Comparison of ENCODE assay signal across 8 mouse cellular contexts in the genomic region with DNA sequence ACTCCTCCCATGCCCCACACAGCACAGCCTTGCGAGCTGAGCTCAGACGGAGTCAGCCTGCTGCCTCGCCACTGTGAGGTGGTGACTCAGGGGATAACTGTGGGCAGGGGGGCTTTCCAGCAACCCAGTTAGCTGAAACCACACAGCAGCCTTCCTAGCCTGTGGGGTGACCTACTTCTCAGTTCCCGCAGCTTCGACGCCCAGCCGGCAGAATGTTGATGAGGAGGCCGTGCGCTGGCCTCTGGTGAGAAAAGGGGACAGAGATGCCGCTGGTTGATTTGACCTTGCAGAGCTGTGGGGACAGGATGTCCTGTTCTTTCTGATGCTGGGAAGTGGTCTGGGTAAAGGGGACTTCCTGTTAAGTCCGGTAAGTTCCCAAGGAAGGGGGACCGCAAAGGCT.
DNase-seq lines count a peak whose midpoint lies in the region; ATAC-seq and TF ChIP-seq lines count a peak whose summit lies in the region.

No protein-coding gene starts in this region.

- no peak overlapping the region for H3K9ac ChIP-seq in liver, embryonic 16.5 days (ENCODE audit: low read depth, low read length)
- H3K9ac ChIP-seq in liver, embryonic 11.5 days (ENCODE audit: low read depth, low read length), result no peak overlapping the region
- H3K9ac ChIP-seq in embryonic facial prominence, embryonic 13.5 days, result peak overlapping the region; percentile 16; the same call in 1 of the 2 replicates
- no peak overlapping the region for H3K9ac ChIP-seq in liver, postnatal 0 days (replicated peaks)

- WGBS in liver, embryonic 16.5 days (ENCODE audit: insufficient replicate concordance), result 18% methylated on average over 12 of the region's 12 CpGs
- WGBS in liver, embryonic 11.5 days, result 26% methylated on average over 12 of the region's 12 CpGs
- 46% methylated on average over 12 of the region's 12 CpGs for WGBS in embryonic facial prominence, embryonic 13.5 days
- WGBS in liver, postnatal 0 days (ENCODE audit: insufficient replicate concordance), result 28% methylated on average over 12 of the region's 12 CpGs

- peak; percentile 95 for TF ChIP-seq EP300 in liver, postnatal 0 days (IDR thresholded peaks at IDR 0.05; ENCODE audit: low read depth)

- TF ChIP-seq CTCF in liver, postnatal 0 days (IDR thresholded peaks at IDR 0.05; ENCODE audit: low read depth), result no peak

- DNase-seq in adrenal gland, postnatal 14 days, result peak; percentile 57
- DNase-seq in adrenal gland, adult 18-20 months (ENCODE audit: low spot score in 2 of 2), result no peak
- DNase-seq in liver, embryonic 11.5 days (ENCODE audit: low spot score), result no peak
- peak; percentile 44 for DNase-seq in liver, postnatal 0 days
- no peak for DNase-seq in c-Kit-positive CD71-positive TER-119-positive erythroid progenitor cells, embryonic 14.5 days (ENCODE audit: low spot score)
- DNase-seq in kidney, postnatal 10 days, result no peak

- no peaks in the 10 kb centered on the region for H3K9me3 ChIP-seq in liver, embryonic 16.5 days (replicated peaks; ENCODE audit: control insufficient read depth, low read length)
- H3K9me3 ChIP-seq in liver, embryonic 11.5 days (ENCODE audit: control insufficient read depth, low read length), result no peaks in the 10 kb centered on the region
- H3K9me3 ChIP-seq in embryonic facial prominence, embryonic 13.5 days, result no peaks in the 10 kb centered on the region
- H3K9me3 ChIP-seq in liver, postnatal 0 days (ENCODE audit: low read length), result no peaks in the 10 kb centered on the region

- H3K4me3 ChIP-seq in liver, embryonic 16.5 days (ENCODE audit: low read depth, low read length), result no peak overlapping the region
- H3K4me3 ChIP-seq in liver, embryonic 11.5 days (ENCODE audit: low read depth, low read length), result no peak overlapping the region
- H3K4me3 ChIP-seq in embryonic facial prominence, embryonic 13.5 days, result no peak overlapping the region
- H3K4me3 ChIP-seq in liver, postnatal 0 days (ENCODE audit: low read depth, low read length), result no peak overlapping the region

- H3K4me2 ChIP-seq in liver, embryonic 16.5 days (ENCODE audit: low read depth, low read length), result no peak overlapping the region
- H3K4me2 ChIP-seq in liver, embryonic 11.5 days, result no peak overlapping the region
- no peak overlapping the region for H3K4me2 ChIP-seq in embryonic facial prominence, embryonic 13.5 days
- no peak overlapping the region for H3K4me2 ChIP-seq in liver, postnatal 0 days (ENCODE audit: low read depth, low read length)

- peak overlapping the region; percentile 14; the same call in 1 of the 2 replicates for H3K27ac ChIP-seq in liver, embryonic 16.5 days (ENCODE audit: low read length)
- H3K27ac ChIP-seq in liver, embryonic 11.5 days (ENCODE audit: low read depth, low read length), result no peak overlapping the region
- no peak overlapping the region for H3K27ac ChIP-seq in embryonic facial prominence, embryonic 13.5 days
- H3K27ac ChIP-seq in liver, postnatal 0 days (ENCODE audit: low read depth), result peak overlapping the region; percentile 64

- ATAC-seq in liver, embryonic 16.5 days (ENCODE audit: low read depth), result no peak
- ATAC-seq in liver, embryonic 11.5 days (replicated peaks; ENCODE audit: low FRiP score), result no peak
- ATAC-seq in embryonic facial prominence, embryonic 13.5 days (ENCODE audit: insufficient number of reproducible peaks, insufficient read depth, low FRiP score, low TSS enrichment, low read depth), result peak; percentile 52; the same call in 1 of the 2 replicates
- ATAC-seq in liver, postnatal 0 days, result peak; percentile 72

- no peaks in the 10 kb centered on the region for H3K36me3 ChIP-seq in liver, embryonic 16.5 days (ENCODE audit: control insufficient read depth, insufficient read depth)
- no peaks in the 10 kb centered on the region for H3K36me3 ChIP-seq in liver, embryonic 11.5 days (ENCODE audit: control insufficient read depth, insufficient read depth, low read length)
- H3K36me3 ChIP-seq in embryonic facial prominence, embryonic 13.5 days, result no peaks in the 10 kb centered on the region
- no peaks in the 10 kb centered on the region for H3K36me3 ChIP-seq in liver, postnatal 0 days (replicated peaks; ENCODE audit: insufficient read depth, low read length)

- no peaks in the 10 kb centered on the region for H3K27me3 ChIP-seq in liver, embryonic 16.5 days (ENCODE audit: control insufficient read depth, insufficient read depth, low read depth, low read length)
- H3K27me3 ChIP-seq in liver, embryonic 11.5 days (replicated peaks; ENCODE audit: control insufficient read depth, insufficient read depth, low read length), result no peaks in the 10 kb centered on the region; the same call in 1 of the 2 replicates
- H3K27me3 ChIP-seq in embryonic facial prominence, embryonic 13.5 days, result no peaks in the 10 kb centered on the region
- H3K27me3 ChIP-seq in liver, postnatal 0 days (ENCODE audit: insufficient read depth, low read length), result no peaks in the 10 kb centered on the region

- H3K4me1 ChIP-seq in liver, embryonic 16.5 days (ENCODE audit: control insufficient read depth, low read depth, low read length), result peaks cover 4% of the 10 kb centered on the region
- peaks cover 3% of the 10 kb centered on the region; the same call in 1 of the 2 replicates for H3K4me1 ChIP-seq in liver, embryonic 11.5 days (replicated peaks; ENCODE audit: control insufficient read depth, insufficient read depth, low read length)
- H3K4me1 ChIP-seq in embryonic facial prominence, embryonic 13.5 days, result peaks cover 18% of the 10 kb centered on the region
- H3K4me1 ChIP-seq in liver, postnatal 0 days (ENCODE audit: insufficient read depth), result peaks cover 3% of the 10 kb centered on the region

Comparison
In these comparisons a context has a peak if more than half of its experiments do, and no peak if none do; other contexts are left out.
1. DNase-seq: peak in adrenal gland, postnatal 14 days (single experiment) and liver, postnatal 0 days (single experiment); none in adrenal gland, adult 18-20 months (0 of 2), liver, embryonic 11.5 days (single experiment), c-Kit-positive CD71-positive TER-119-positive erythroid progenitor cells, embryonic 14.5 days (single experiment) and kidney, postnatal 10 days (single experiment).
2. ATAC-seq: peak in embryonic facial prominence, embryonic 13.5 days (single experiment) and liver, postnatal 0 days (single experiment); none in liver, embryonic 16.5 days (single experiment) and liver, embryonic 11.5 days (single experiment).
3. H3K27ac ChIP-seq: peak in liver, embryonic 16.5 days (single experiment) and liver, postnatal 0 days (single experiment); none in liver, embryonic 11.5 days (single experiment) and embryonic facial prominence, embryonic 13.5 days (single experiment).